Mouse (Mus musculus) heart, adult 2 months (tissue): ENCODE measurements around the gene Tjap1.

Source experiments
- CTCF ChIP-seq: fragments of 200-600 bp; IDR thresholded peaks from 2 replicates; pipeline ENCODE4 v1.8.1; 2022; ENCODE audit warnings: antibody characterized with exemption, mild to moderate bottlenecking, moderate library complexity
- POLR2A ChIP-seq: fragments of 200-500 bp; IDR thresholded peaks from 2 replicates; pipeline ENCODE4 v1.6.1; 2011; ENCODE audit warnings: mild to moderate bottlenecking, low read depth, low read length, control low read depth; ENCODE audit not compliant: insufficient read depth

GRCm38 (mm10) chr17:46320492-46320891, 37.7 kb upstream of the Tjap1 start:
- TF ChIP-seq CTCF: no peak
- no peak for TF ChIP-seq POLR2A
